Mouse (Mus musculus): ENCODE measurements around the gene Gm49395. TPM values are rescaled to one million over a fixed set of nuclear protein-coding genes. Genes with fewer than 3 reads are reported as not detected.

Gm49395 gene
- polyA plus RNA-seq, 1 experiment from 2014 or later, result 2.0 TPM

DNA sequence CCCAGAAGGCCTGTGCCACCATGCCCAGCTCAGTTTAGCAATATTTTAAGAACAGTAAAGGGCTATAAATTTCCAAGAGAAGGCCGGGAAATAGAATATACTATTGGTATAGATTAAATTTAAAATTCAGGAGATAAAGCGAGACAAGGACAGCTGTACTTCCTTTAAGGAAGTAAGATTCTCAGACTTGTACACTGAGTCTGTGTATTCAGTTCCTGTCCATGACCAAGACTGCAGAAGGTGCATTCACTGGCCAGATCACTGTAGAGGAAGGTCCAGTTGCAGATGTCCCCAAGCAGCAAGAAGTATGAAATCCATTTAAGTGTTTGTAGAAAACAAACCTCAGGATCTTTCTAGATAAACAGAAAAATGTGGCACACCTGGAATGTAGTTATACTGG is 28.3 kb upstream of the Gm49395 start:
- Histone ChIP-seq H3K9ac (ENCODE audit: low read depth, low read length) (no peak overlapping the region), H3K4me1 (replicated peaks; ENCODE audit: control insufficient read depth, insufficient read depth, low read length) (no peaks in the 10 kb centered on the region), H3K27ac (ENCODE audit: low read depth, low read length) (no peak overlapping the region), H3K4me3 (ENCODE audit: low read depth, low read length) (no peak overlapping the region), H3K9me3 (ENCODE audit: control insufficient read depth, low read length) (no peaks in the 10 kb centered on the region), H3K36me3 (ENCODE audit: control insufficient read depth, insufficient read depth, low read length) (no peaks in the 10 kb centered on the region), H3K4me2 (no peak overlapping the region), H3K27me3 (replicated peaks; ENCODE audit: control insufficient read depth, insufficient read depth, low read length) (no peaks in the 10 kb centered on the region)
- ATAC-seq (replicated peaks; ENCODE audit: low FRiP score) (no peak), DNase-seq (ENCODE audit: low spot score) (no peak)
- 64% methylated on average over 2 of the region's 2 CpGs for WGBS

DNA sequence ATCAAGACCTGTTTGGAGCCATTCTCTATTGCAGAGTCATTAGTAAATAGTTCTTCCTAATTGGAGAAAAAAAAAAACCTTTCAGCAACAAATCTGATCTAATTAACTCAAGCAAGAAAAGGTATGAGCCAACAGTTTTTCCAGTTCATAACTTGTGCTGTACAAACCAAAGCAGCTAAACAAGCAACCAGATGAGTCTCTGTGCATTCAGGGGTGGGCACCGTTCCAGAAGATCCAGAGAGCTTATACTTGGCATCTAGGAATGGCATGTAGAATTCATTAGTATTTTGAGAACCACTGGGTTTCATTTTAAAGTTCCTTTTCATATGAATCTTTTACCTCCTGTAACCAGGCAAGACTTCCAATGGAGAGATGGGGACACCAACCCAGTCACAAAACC is 26.1 kb upstream of the Gm49395 start:
- ATAC-seq (replicated peaks; ENCODE audit: low FRiP score) (no peak), DNase-seq (ENCODE audit: low spot score) (no peak)
- H3K4me2 ChIP-seq, result no peak overlapping the region
- WGBS, result 84% methylated on average over 1 of the region's 1 CpGs
- H3K4me1 ChIP-seq (replicated peaks; ENCODE audit: control insufficient read depth, insufficient read depth, low read length), result no peaks in the 10 kb centered on the region
- no peaks in the 10 kb centered on the region for H3K27me3 ChIP-seq (replicated peaks; ENCODE audit: control insufficient read depth, insufficient read depth, low read length)
- no peaks in the 10 kb centered on the region for H3K9me3 ChIP-seq (ENCODE audit: control insufficient read depth, low read length)
- H3K9ac ChIP-seq (ENCODE audit: low read depth, low read length), result no peak overlapping the region
- no peak overlapping the region for H3K4me3 ChIP-seq (ENCODE audit: low read depth, low read length)
- no peaks in the 10 kb centered on the region for H3K36me3 ChIP-seq (ENCODE audit: control insufficient read depth, insufficient read depth, low read length)
- no peak overlapping the region for H3K27ac ChIP-seq (ENCODE audit: low read depth, low read length)

DNA sequence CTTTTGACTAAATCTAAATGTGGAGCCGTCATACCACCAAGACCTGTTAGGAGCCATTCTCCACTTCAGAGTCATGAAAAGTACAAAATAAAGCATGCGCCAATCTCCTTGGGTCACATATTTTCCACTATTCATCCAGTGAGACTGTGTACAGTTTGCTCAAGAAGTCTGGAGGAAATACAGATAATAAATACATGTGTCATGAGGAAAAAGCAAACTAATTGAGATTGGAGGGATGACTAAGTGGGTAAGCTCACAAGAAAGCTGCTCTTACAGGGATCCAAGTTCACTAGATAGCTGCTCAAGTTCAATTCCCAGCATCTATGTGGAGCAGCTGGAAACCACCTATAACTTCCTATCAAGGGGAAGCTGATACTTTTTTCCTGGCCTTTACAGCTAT is 24.8 kb upstream of the Gm49395 start:
- DNase-seq (ENCODE audit: low spot score) (no peak), ATAC-seq (replicated peaks; ENCODE audit: low FRiP score) (no peak)
- H3K27ac ChIP-seq (ENCODE audit: low read depth, low read length), result no peak overlapping the region
- 87% methylated on average over 2 of the region's 2 CpGs for WGBS
- no peak overlapping the region for H3K9ac ChIP-seq (ENCODE audit: low read depth, low read length)
- no peaks in the 10 kb centered on the region for H3K9me3 ChIP-seq (ENCODE audit: control insufficient read depth, low read length)
- H3K4me3 ChIP-seq (ENCODE audit: low read depth, low read length), result no peak overlapping the region
- no peaks in the 10 kb centered on the region for H3K36me3 ChIP-seq (ENCODE audit: control insufficient read depth, insufficient read depth, low read length)
- H3K27me3 ChIP-seq (replicated peaks; ENCODE audit: control insufficient read depth, insufficient read depth, low read length), result no peaks in the 10 kb centered on the region
- H3K4me2 ChIP-seq, result no peak overlapping the region
- H3K4me1 ChIP-seq (replicated peaks; ENCODE audit: control insufficient read depth, insufficient read depth, low read length), result no peaks in the 10 kb centered on the region

- ATAC-seq (replicated peaks; ENCODE audit: low FRiP score), result no peak
- WGBS, result 86% methylated on average over 4 of the region's 4 CpGs
- no peak for DNase-seq (ENCODE audit: low spot score)
- Histone ChIP-seq H3K9ac (ENCODE audit: low read depth, low read length) (no peak overlapping the region), H3K27ac (ENCODE audit: low read depth, low read length) (no peak overlapping the region), H3K4me2 (no peak overlapping the region), H3K4me3 (ENCODE audit: low read depth, low read length) (no peak overlapping the region), H3K27me3 (replicated peaks; ENCODE audit: control insufficient read depth, insufficient read depth, low read length) (no peaks in the 10 kb centered on the region), H3K4me1 (replicated peaks; ENCODE audit: control insufficient read depth, insufficient read depth, low read length) (no peaks in the 10 kb centered on the region), H3K36me3 (ENCODE audit: control insufficient read depth, insufficient read depth, low read length) (no peaks in the 10 kb centered on the region), H3K9me3 (ENCODE audit: control insufficient read depth, low read length) (no peaks in the 10 kb centered on the region)
Measured at GRCm38 (mm10) chr13:115125130-115125529, 23.4 kb upstream of the Gm49395 start.

DNA sequence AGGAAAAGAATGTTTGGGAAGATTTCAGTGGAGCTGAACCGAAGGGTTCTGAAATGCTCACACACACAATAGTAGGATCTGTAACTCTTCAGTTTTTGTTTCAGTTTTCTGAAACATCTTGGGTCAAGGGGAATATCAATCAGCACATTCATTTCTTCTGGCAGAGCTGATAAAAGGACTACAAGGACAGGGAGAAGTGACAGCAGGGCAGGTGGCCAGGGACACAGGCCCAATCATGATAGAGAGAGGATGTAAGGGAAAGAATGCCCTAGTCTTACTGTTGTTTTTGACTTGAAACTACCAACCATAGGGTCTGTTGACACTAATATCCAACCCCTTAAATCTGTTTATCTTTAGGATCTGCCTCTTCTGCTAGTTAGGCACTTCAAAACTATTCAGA is 22.8 kb upstream of the Gm49395 start:
- 58% methylated on average over 1 of the region's 1 CpGs for WGBS
- Histone ChIP-seq H3K27ac (ENCODE audit: low read depth, low read length) (no peak overlapping the region), H3K4me2 (no peak overlapping the region), H3K27me3 (replicated peaks; ENCODE audit: control insufficient read depth, insufficient read depth, low read length) (no peaks in the 10 kb centered on the region), H3K4me1 (replicated peaks; ENCODE audit: control insufficient read depth, insufficient read depth, low read length) (no peaks in the 10 kb centered on the region), H3K9me3 (ENCODE audit: control insufficient read depth, low read length) (no peaks in the 10 kb centered on the region), H3K9ac (ENCODE audit: low read depth, low read length) (no peak overlapping the region), H3K4me3 (ENCODE audit: low read depth, low read length) (no peak overlapping the region), H3K36me3 (ENCODE audit: control insufficient read depth, insufficient read depth, low read length) (no peaks in the 10 kb centered on the region)
- no peak for ATAC-seq (replicated peaks; ENCODE audit: low FRiP score)
- no peak for DNase-seq (ENCODE audit: low spot score)

DNA sequence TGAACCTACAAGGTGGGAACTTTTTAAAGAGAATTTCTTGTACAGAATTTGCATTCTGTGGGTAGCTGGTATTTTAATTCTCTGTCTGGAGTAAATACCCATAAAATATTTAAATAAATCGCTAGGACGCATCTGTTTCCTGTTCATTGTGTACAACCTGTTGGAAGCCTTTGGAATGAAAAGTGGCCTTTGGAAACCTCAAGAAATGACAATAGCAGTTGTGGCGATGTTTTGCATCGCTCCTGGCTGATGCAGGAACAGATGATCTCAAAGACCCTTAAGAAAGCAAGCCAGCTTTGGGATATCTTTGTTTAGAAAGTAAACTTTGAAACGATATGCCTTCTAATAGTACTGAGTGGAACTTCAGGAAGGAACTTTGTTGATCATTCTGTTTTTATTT is 17.0 kb upstream of the Gm49395 start:
- no peak overlapping the region for H3K4me2 ChIP-seq
- H3K27ac ChIP-seq (ENCODE audit: low read depth, low read length), result no peak overlapping the region
- no peaks in the 10 kb centered on the region for H3K4me1 ChIP-seq (replicated peaks; ENCODE audit: control insufficient read depth, insufficient read depth, low read length)
- DNase-seq (ENCODE audit: low spot score) (no peak), ATAC-seq (replicated peaks; ENCODE audit: low FRiP score) (no peak)
- WGBS, result 72% methylated on average over 5 of the region's 5 CpGs
- no peak overlapping the region for H3K4me3 ChIP-seq (ENCODE audit: low read depth, low read length)
- H3K9me3 ChIP-seq (ENCODE audit: control insufficient read depth, low read length), result no peaks in the 10 kb centered on the region
- no peak overlapping the region for H3K9ac ChIP-seq (ENCODE audit: low read depth, low read length)
- no peaks in the 10 kb centered on the region for H3K36me3 ChIP-seq (ENCODE audit: control insufficient read depth, insufficient read depth, low read length)
- no peaks in the 10 kb centered on the region for H3K27me3 ChIP-seq (replicated peaks; ENCODE audit: control insufficient read depth, insufficient read depth, low read length)

GRCm38 (mm10) chr13:115118195-115118594 is 16.5 kb upstream of the Gm49395 start:
- H3K27ac ChIP-seq (ENCODE audit: low read depth, low read length), result no peak overlapping the region
- no peak overlapping the region for H3K9ac ChIP-seq (ENCODE audit: low read depth, low read length)
- H3K36me3 ChIP-seq (ENCODE audit: control insufficient read depth, insufficient read depth, low read length), result no peaks in the 10 kb centered on the region
- no peaks in the 10 kb centered on the region for H3K27me3 ChIP-seq (replicated peaks; ENCODE audit: control insufficient read depth, insufficient read depth, low read length)
- no peaks in the 10 kb centered on the region for H3K9me3 ChIP-seq (ENCODE audit: control insufficient read depth, low read length)
- DNase-seq (ENCODE audit: low spot score) (no peak), ATAC-seq (replicated peaks; ENCODE audit: low FRiP score) (no peak)
- WGBS, result 81% methylated on average over 3 of the region's 3 CpGs
- H3K4me2 ChIP-seq, result no peak overlapping the region
- H3K4me1 ChIP-seq (replicated peaks; ENCODE audit: control insufficient read depth, insufficient read depth, low read length), result no peaks in the 10 kb centered on the region
- no peak overlapping the region for H3K4me3 ChIP-seq (ENCODE audit: low read depth, low read length)

- H3K36me3 ChIP-seq (ENCODE audit: control insufficient read depth, insufficient read depth, low read length), result no peaks in the 10 kb centered on the region
- H3K4me2 ChIP-seq, result no peak overlapping the region
- ATAC-seq (replicated peaks; ENCODE audit: low FRiP score) (no peak), DNase-seq (ENCODE audit: low spot score) (no peak)
- no peak overlapping the region for H3K9ac ChIP-seq (ENCODE audit: low read depth, low read length)
- H3K9me3 ChIP-seq (ENCODE audit: control insufficient read depth, low read length), result no peaks in the 10 kb centered on the region
- H3K4me1 ChIP-seq (replicated peaks; ENCODE audit: control insufficient read depth, insufficient read depth, low read length), result no peaks in the 10 kb centered on the region
- H3K27ac ChIP-seq (ENCODE audit: low read depth, low read length), result no peak overlapping the region
- no peaks in the 10 kb centered on the region for H3K27me3 ChIP-seq (replicated peaks; ENCODE audit: control insufficient read depth, insufficient read depth, low read length)
- WGBS, result 74% methylated on average over 3 of the region's 3 CpGs
- no peak overlapping the region for H3K4me3 ChIP-seq (ENCODE audit: low read depth, low read length)
Measured at GRCm38 (mm10) chr13:115116930-115117621, 15.4 kb upstream of the Gm49395 start.

- no peak overlapping the region for H3K4me3 ChIP-seq (ENCODE audit: low read depth, low read length)
- DNase-seq (ENCODE audit: low spot score), result no peak
- H3K9me3 ChIP-seq (ENCODE audit: control insufficient read depth, low read length), result no peaks in the 10 kb centered on the region
- no peaks in the 10 kb centered on the region for H3K27me3 ChIP-seq (replicated peaks; ENCODE audit: control insufficient read depth, insufficient read depth, low read length)
- ATAC-seq (replicated peaks; ENCODE audit: low FRiP score), result no peak
- H3K36me3 ChIP-seq (ENCODE audit: control insufficient read depth, insufficient read depth, low read length), result no peaks in the 10 kb centered on the region
- no peak overlapping the region for H3K9ac ChIP-seq (ENCODE audit: low read depth, low read length)
- no peak overlapping the region for H3K4me2 ChIP-seq
- 66% methylated on average over 4 of the region's 4 CpGs for WGBS
- no peaks in the 10 kb centered on the region for H3K4me1 ChIP-seq (replicated peaks; ENCODE audit: control insufficient read depth, insufficient read depth, low read length)
- no peak overlapping the region for H3K27ac ChIP-seq (ENCODE audit: low read depth, low read length)
Measured at GRCm38 (mm10) chr13:115109628-115110027, 7.9 kb upstream of the Gm49395 start.
